Mouse (Mus musculus) thymus, postnatal 25 days (tissue): ENCODE results near the gene Ift88.
A peak's percentile ranks its signal among the peaks of the same experiment; 100 is the strongest.

Experiments used
- DNase-seq: peaks from one replicate; pipeline ENCODE4 v3.0.0; 2022

Ift88 gene

DNA sequence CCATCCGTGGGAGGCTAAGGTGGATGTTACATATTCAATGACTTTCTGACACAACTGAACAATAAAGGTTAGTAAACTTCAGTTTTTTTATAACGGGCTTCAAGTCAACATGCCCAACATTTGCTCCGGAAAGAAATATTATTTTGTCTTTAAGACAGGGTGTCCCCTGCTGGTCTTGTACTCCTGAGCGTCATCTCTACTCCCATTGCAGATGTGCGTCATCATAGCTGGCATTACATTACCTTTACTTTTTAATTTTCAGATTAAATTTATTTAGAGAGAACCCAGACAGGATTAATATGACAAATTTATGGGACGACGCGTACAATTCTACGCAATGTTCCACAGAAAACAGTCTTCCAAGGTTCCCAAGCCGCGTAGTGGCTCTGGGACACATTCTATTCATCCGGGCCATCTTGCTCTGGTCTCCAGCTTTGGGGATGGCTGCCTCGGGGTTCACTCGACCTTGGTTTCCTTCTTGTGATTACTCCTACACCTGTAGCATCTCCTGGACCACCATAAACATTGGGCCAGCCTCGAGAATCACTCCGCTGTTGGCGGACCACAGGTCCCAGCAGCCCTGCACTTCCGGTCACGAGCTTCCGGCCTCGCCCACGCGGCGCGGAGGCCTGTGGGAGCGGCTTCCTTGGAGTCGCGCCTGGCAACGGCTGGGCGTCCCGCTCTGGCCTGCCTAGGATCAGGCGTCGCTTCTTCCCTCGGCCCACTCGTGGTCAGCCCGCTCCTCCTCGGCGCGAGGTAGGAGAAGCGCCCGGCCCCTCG is at the start of gene Ift88:
Ift88 (plus strand) TSS at position 631 of the 780 bp plus-strand sequence.
- DNase-seq = peak; percentile 83

DNA sequence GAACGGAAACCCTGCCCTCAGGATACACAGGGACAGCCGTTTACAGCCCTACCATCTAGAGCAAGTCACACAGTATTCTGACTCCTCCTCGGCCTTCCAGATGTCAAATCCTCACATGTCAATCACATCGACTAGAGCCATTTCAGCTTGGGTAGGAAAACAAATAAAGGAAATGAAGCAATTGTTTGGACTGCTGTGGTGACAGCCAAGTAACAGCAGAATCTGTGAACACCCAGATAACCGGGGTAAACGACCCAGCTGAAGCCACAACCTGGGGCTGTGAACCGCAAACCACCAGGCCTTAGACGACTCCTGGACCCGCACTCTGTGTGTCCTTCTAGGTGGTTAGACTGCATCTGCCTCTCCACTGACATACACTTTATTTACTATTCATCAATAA is 48.7 kb upstream of the Ift88 start:
- DNase-seq = no peak

DNA sequence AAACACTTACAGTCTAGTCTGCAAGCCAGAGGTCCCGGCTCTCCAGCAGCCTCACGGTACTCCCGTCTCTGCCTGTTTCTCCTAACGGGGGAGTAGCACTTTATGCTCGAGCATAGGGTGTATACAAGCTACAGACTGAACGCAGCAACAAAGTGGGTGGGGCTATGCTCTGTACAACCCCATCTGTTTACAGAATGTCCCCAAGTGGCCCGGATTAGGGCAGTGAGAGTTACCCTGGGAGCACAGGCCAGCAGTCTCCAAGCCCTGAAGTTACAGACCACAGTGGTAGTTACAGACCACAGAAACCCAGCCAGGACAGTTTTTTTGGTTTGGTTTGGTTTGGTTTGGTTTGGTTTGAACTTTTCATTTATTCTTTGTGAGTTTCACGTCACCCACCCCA is 47.8 kb upstream of the Ift88 start:
- no peak for DNase-seq

DNA sequence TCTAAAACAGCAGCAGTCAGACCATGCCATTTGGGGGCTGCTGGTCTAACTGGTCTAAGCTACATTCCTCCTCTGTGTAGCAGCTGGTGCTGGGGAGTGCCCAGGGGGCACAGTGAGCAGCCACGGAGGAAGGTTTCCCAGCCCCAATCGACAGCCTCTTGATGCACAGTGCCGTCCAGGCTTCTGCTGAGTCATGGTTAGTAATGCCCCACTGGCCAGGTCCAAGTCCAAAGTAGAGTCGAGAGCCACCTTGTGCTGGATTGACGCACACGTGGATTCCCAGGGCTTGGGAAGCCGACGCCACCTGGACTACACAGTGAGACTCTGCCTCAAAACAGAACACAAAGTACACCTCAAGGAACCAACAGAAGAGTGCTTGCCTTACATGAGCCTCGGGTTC is 46.9 kb upstream of the Ift88 start:
- no peak for DNase-seq

- no peak for DNase-seq
Measured at GRCm38 (mm10) chr14:57377531-57377930, 46.3 kb upstream of the Ift88 start.

GRCm38 (mm10) chr14:57385667-57386066 is 38.2 kb upstream of the Ift88 start:
- DNase-seq = no peak

- DNase-seq = no peak
Measured at GRCm38 (mm10) chr14:57386758-57387561, 36.9 kb upstream of the Ift88 start.

DNA sequence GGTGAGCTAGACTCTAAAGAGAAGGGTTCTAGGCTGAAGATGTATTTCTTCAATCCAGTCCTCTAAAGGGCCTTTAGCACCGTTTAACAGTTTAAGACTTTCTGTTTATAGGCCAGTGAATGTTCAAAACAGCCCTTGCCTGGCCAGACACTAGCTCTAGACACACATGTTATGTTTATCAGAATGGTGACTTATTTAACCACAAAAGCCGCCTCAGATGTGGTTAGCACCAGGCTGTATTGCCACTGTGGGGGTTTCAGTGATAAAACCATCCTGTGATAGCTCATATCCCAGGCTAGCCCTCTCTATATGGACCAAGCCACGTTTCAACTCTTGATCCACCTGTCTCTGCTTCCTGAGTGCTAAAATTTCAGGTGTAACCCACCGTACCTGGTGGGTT is 32.2 kb upstream of the Ift88 start:
- DNase-seq = no peak

- DNase-seq = no peak
Measured at GRCm38 (mm10) chr14:57392278-57392677, 31.6 kb upstream of the Ift88 start.

DNA sequence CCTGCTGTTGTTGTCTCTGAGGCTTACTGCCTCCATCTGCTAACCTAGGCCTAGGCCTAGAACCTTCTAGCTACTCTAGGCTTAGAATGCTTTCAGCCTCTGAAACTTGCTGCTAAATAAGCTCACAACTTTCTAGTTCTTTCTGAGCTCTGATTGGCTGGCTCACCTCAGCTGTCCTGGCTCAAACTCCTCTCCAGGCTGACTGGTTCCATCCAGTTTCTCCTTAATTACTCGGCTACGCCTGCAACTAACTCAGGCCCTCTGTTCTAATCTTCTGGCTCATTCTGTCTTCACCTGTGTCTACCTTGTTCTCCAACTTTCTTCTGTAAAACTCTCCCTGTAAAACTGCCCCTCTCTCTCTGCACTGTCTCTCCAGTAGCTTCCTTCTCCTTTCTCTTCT is 28.4 kb upstream of the Ift88 start:
- no peak for DNase-seq

DNA sequence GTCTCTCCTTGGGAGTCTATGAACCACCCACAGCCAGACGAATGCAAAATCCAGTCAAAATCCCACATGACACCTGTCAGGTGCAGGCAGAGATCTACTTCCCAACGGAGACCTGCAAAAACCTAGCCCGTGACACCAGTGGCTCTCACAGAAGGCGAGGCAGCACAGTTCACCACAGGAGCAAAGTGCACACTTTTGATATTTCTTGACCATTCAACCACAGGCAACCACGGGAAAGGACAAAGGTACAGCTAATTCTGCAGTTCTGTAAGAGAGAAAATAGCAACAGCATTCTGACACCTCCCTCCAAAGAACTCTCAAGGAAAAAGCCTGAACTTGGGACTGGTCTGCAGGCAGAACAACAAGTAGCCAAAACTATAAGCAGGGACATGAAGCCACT is 26.6 kb upstream of the Ift88 start:
- DNase-seq = no peak

- DNase-seq = peak; percentile 99
Measured at GRCm38 (mm10) chr14:57398065-57398757, 25.7 kb upstream of the Ift88 start, which contains the start of gene Cryl1. Gene Cryl1, minus strand, starts transcription at chr14:57398529.

DNA sequence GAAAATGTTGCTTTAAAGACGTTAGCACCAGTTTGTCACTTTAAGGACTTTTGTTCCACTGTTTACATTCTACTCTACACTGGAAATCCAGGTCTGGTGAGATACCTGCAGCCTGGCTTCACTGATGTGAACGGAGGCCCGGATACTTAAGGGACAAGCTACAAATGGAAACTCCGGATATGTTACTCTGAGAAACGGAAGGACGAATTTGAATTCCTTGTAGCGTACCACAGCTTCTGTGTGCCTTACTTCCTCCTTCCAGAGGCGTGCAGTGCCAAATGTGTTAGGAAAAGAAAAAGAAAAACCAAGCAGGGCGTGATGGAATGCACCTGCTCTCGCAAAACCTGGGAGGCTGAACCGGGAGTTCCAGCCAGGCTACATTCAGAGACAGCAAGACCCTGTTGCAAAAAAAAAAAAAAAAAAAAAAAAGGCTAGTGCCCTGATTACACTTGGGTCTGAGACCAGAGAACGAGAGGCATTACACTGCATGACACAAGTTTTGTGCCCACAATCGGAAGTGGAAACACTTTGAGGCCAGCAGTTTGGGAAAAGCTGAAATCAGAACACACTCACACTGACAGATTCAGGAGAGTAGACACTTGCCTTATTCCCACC is 24.9 kb upstream of the Ift88 start:
- no peak for DNase-seq

GRCm38 (mm10) chr14:57402815-57403214 is 21.0 kb upstream of the Ift88 start:
- no peak for DNase-seq

GRCm38 (mm10) chr14:57407039-57407987 is 16.5 kb upstream of the Ift88 start:
- DNase-seq = peak; percentile 53

DNA sequence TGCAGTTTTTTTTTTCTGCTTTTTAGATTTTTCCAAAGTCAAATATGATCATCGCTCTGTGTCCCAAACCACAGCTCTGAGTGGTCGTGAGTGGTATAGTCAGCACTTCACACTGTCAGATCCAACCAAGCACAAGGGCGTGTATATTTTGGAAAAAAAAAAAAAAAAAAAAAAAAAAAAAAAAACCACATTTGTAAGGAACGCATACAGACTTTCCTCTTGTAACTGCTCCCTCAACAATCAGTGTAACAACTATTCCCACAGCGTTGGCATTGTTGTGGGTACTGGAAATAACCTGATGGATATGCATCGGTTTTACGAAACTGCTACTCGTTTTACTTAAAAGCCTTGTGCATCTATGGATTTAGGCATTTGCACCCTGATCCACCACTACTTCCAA is 15.8 kb upstream of the Ift88 start:
- no peak for DNase-seq

DNA sequence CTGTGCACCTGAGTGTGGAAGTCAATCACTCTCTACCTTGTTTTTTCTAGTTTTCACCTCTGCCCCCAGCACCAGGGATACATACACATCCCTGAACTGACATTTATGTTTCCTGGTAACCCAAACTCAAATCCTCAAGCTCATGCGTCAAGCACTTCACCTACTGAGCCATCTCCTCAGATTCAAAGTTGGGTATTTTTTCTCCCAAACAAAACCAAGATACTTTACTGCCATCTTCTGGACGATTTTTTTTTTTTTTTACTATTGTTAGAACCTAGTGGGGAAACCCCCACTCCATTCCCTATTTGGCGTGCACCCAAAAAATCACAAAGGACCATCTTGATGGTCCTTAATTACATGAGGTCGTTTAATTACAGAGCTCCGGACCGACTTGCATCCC is 14.8 kb upstream of the Ift88 start:
- no peak for DNase-seq

- no peak for DNase-seq
Measured at GRCm38 (mm10) chr14:57412166-57412565, 11.7 kb upstream of the Ift88 start.

DNA sequence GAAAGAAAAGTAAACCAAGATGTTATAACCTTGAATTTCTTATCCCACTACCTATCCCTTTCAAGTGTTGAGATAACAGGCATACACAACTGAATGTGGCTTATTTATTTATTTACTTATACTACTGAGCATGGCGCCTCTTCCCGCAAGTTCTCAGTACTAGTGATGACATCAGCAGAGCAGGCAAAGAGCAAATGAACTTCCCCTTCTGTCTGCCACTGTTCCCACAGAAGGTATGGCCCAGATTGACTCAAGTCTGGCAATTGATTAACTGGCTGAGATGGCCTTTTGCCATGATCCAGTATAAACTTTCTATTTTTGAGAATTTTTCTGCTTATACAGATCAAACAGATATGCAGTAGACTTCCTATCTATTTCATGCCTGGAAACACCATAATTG is 6.7 kb upstream of the Ift88 start:
- DNase-seq = no peak

DNA sequence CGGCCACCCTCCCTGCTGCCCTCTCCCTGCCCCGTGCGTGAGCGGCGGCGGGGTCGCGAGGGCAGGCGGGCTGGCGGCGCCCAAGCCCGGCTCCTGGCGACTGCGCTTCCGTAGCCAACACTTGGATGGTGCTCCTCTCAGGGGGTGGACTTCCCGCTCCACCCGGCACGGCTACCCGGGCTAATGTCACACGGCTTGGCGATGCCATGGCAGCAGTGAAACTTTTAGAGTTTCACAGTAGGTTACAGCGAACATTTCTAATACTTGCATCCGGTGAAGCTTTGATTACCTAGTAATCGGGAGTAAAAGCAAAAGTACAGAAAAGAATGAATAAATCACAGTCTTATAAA is 325 bp downstream of the Ift88 start:
- no peak for DNase-seq

- no peak for DNase-seq
Measured at GRCm38 (mm10) chr14:57430451-57430850, 6.6 kb downstream of the Ift88 start.

DNA sequence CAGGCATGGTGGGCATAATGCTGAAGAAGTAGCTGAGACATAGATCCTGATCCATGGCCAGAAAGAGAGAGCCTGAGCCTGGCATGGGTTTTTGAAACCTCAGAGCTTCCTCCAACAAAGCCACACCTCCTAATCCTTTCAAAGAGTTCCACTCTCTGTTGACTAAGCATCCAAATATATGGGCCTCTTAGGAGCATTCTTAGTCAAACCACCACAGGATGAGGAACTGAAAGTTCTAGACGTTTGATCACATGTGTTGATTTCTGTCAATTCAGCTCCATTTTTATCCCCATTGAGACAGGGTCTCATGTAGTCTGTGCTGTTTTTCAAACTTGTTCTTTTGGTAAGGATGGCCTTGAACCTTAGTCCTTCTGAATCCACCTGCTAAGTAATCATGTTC is 28.7 kb downstream of the Ift88 start:
- DNase-seq = no peak
